Mouse (Mus musculus) heart, embryonic 10.5 days (tissue): ENCODE measurements at regions not wholly inside any gene's neighbourhood (a gene's known extent, or its start where the extent isn't known, plus 50 kb on each side); places are given as distances from the start of the nearest gene placed in this dataset.

Experiments
- DNase-seq: peaks from one replicate; pipeline ENCODE4 v3.0.0-alpha.2; 2017; ENCODE audit warnings: low spot score
- H3K27ac ChIP-seq: fragments of 300-500 bp; sonication (generic); 2 replicates; pipeline ENCODE4 v1.5.1; 2016; ENCODE audit warnings: mild to moderate bottlenecking
- H3K27me3 ChIP-seq: fragments of 300-500 bp; sonication (generic); 2 replicates; pipeline ENCODE4 v1.6.1; 2016; ENCODE audit warnings: mild to moderate bottlenecking; ENCODE audit not compliant: poor library complexity, insufficient read depth, severe bottlenecking
- H3K36me3 ChIP-seq: fragments of 300-500 bp; sonication (generic); 2 replicates; pipeline ENCODE4 v1.6.1; 2016; ENCODE audit warnings: mild to moderate bottlenecking, moderate library complexity
- H3K4me1 ChIP-seq: fragments of 300-500 bp; sonication (generic); 2 replicates; pipeline ENCODE4 v1.6.1; 2016; ENCODE audit warnings: mild to moderate bottlenecking
- H3K4me3 ChIP-seq: fragments of 300-500 bp; sonication (generic); 2 replicates; pipeline ENCODE4 v1.5.1; 2016; ENCODE audit warnings: mild to moderate bottlenecking, moderate library complexity
- H3K9me3 ChIP-seq: fragments of 300-500 bp; sonication (generic); 2 replicates; pipeline ENCODE4 v1.6.1; 2016; ENCODE audit warnings: mild to moderate bottlenecking, moderate library complexity
- WGBS: fragments of 180-500 bp; shearing (Covaris S2); methylation state at CpG from one replicate; pipeline ENCODE4 v1.1.7; 2016; 5-methylcytosine and 5-hydroxymethylcytosine counted together

- H3K27ac ChIP-seq, result no peak overlapping the region
- no peaks in the 10 kb centered on the region for H3K27me3 ChIP-seq
- 83% methylated on average over 7 of the region's 7 CpGs for WGBS
- no peaks in the 10 kb centered on the region for H3K9me3 ChIP-seq
- no peaks in the 10 kb centered on the region for H3K36me3 ChIP-seq
- no peak overlapping the region for H3K4me3 ChIP-seq
- H3K4me1 ChIP-seq, result 0 out of 2 replicates have a peak, but pooled peaks cover 4% of the 10 kb centered on the region
- no peak for DNase-seq
These were observed 79.7 kb downstream of the Tmem30b start for GRCm38 (mm10) chr12:73466484-73466883.

GRCm38 (mm10) chr12:73465975-73466374 lies 80.2 kb downstream of the Tmem30b start:
- WGBS, result 80% methylated on average over 5 of the region's 5 CpGs
- no peak for DNase-seq

GRCm38 (mm10) chr12:73464311-73464710 lies 81.9 kb downstream of the Tmem30b start:
- Histone ChIP-seq H3K36me3 (no peaks in the 10 kb centered on the region), H3K9me3 (no peaks in the 10 kb centered on the region), H3K27me3 (no peaks in the 10 kb centered on the region), H3K4me1 (peaks cover 9% of the 10 kb centered on the region), H3K27ac (no peak overlapping the region), H3K4me3 (no peak overlapping the region)
- WGBS, result 80% methylated on average over 5 of the region's 5 CpGs
- no peak for DNase-seq

More at GRCm38 (mm10) chr12:73465975-73466374, 80.2 kb downstream of the Tmem30b start:
- no peaks in the 10 kb centered on the region for H3K27me3 ChIP-seq
- no peak overlapping the region for H3K4me3 ChIP-seq
- no peaks in the 10 kb centered on the region for H3K9me3 ChIP-seq
- H3K36me3 ChIP-seq, result no peaks in the 10 kb centered on the region
- H3K4me1 ChIP-seq, result 0 out of 2 replicates have a peak, but pooled peaks cover 4% of the 10 kb centered on the region
- no peak overlapping the region for H3K27ac ChIP-seq

- Histone ChIP-seq H3K9me3 (no peaks in the 10 kb centered on the region), H3K4me3 (no peak overlapping the region), H3K36me3 (no peaks in the 10 kb centered on the region), H3K4me1 (peaks cover 9% of the 10 kb centered on the region), H3K27ac (no peak overlapping the region), H3K27me3 (no peaks in the 10 kb centered on the region)
- no peak for DNase-seq
- 58% methylated on average over 5 of the region's 5 CpGs for WGBS
These were observed 84.1 kb downstream of the Tmem30b start for GRCm38 (mm10) chr12:73462091-73462490.

GRCm38 (mm10) chr12:73460291-73460761 lies 85.9 kb downstream of the Tmem30b start:
- no peak for DNase-seq
- peaks cover 9% of the 10 kb centered on the region for H3K4me1 ChIP-seq
- 28% methylated on average over 2 of the region's 2 CpGs for WGBS
- H3K27ac ChIP-seq, result peak overlapping the region; percentile 17; the same call in 1 of the 2 replicates
- no peak overlapping the region for H3K4me3 ChIP-seq
- no peaks in the 10 kb centered on the region for H3K36me3 ChIP-seq
- H3K27me3 ChIP-seq, result no peaks in the 10 kb centered on the region
- no peaks in the 10 kb centered on the region for H3K9me3 ChIP-seq

GRCm38 (mm10) chr12:73451257-73451656 lies 94.9 kb downstream of the Tmem30b start:
- H3K36me3 ChIP-seq, result no peaks in the 10 kb centered on the region
- H3K27ac ChIP-seq, result peak overlapping the region; percentile 56; the same call in 1 of the 2 replicates
- WGBS, result 48% methylated on average over 3 of the region's 3 CpGs
- H3K4me3 ChIP-seq, result no peak overlapping the region
- H3K4me1 ChIP-seq, result peaks cover 22% of the 10 kb centered on the region
- no peaks in the 10 kb centered on the region for H3K9me3 ChIP-seq
- no peak for DNase-seq
- H3K27me3 ChIP-seq, result no peaks in the 10 kb centered on the region

- no peak for DNase-seq
- H3K27ac ChIP-seq, result peak overlapping the region; percentile 56; the same call in 1 of the 2 replicates
- WGBS, result 78% methylated on average over 4 of the region's 4 CpGs
- no peak overlapping the region for H3K4me3 ChIP-seq
- peaks cover 22% of the 10 kb centered on the region for H3K4me1 ChIP-seq
- H3K36me3 ChIP-seq, result no peaks in the 10 kb centered on the region
- H3K27me3 ChIP-seq, result no peaks in the 10 kb centered on the region
- no peaks in the 10 kb centered on the region for H3K9me3 ChIP-seq
These were observed 95.7 kb downstream of the Tmem30b start for GRCm38 (mm10) chr12:73450541-73450940.

- no peak overlapping the region for H3K4me3 ChIP-seq
- H3K36me3 ChIP-seq, result no peaks in the 10 kb centered on the region
- H3K27me3 ChIP-seq, result no peaks in the 10 kb centered on the region
- peaks cover 24% of the 10 kb centered on the region for H3K4me1 ChIP-seq
- no peak overlapping the region for H3K27ac ChIP-seq
- no peak for DNase-seq
- H3K9me3 ChIP-seq, result no peaks in the 10 kb centered on the region
- 54% methylated on average over 9 of the region's 9 CpGs for WGBS
These were observed 96.2 kb downstream of the Tmem30b start for GRCm38 (mm10) chr12:73449911-73450520.

- H3K4me3 ChIP-seq, result no peak overlapping the region
- H3K27me3 ChIP-seq, result no peaks in the 10 kb centered on the region
- H3K4me1 ChIP-seq, result peaks cover 26% of the 10 kb centered on the region
- no peaks in the 10 kb centered on the region for H3K36me3 ChIP-seq
- WGBS, result 58% methylated on average over 9 of the region's 9 CpGs
- peak overlapping the region; percentile 13; the same call in 1 of the 2 replicates for H3K27ac ChIP-seq
- H3K9me3 ChIP-seq, result no peaks in the 10 kb centered on the region
- no peak for DNase-seq
These were observed 97.1 kb downstream of the Tmem30b start for GRCm38 (mm10) chr12:73449069-73449468.

- Histone ChIP-seq H3K27me3 (no peaks in the 10 kb centered on the region), H3K9me3 (no peaks in the 10 kb centered on the region), H3K4me3 (no peak overlapping the region), H3K36me3 (no peaks in the 10 kb centered on the region), H3K27ac (no peak overlapping the region), H3K4me1 (peaks cover 26% of the 10 kb centered on the region)
- no peak for DNase-seq
- WGBS, result 41% methylated on average over 10 of the region's 10 CpGs
These were observed 97.7 kb downstream of the Tmem30b start for GRCm38 (mm10) chr12:73448388-73448965.

GRCm38 (mm10) chr12:73447172-73447571 lies 99.0 kb downstream of the Tmem30b start:
- Histone ChIP-seq H3K27me3 (no peaks in the 10 kb centered on the region), H3K36me3 (no peaks in the 10 kb centered on the region), H3K9me3 (no peaks in the 10 kb centered on the region), H3K27ac (no peak overlapping the region), H3K4me3 (no peak overlapping the region), H3K4me1 (peaks cover 26% of the 10 kb centered on the region)
- 87% methylated on average over 6 of the region's 6 CpGs for WGBS
- DNase-seq, result no peak

- H3K4me3 ChIP-seq, result no peak overlapping the region
- no peaks in the 10 kb centered on the region for H3K36me3 ChIP-seq
- no peak for DNase-seq
- peaks cover 25% of the 10 kb centered on the region for H3K4me1 ChIP-seq
- no peaks in the 10 kb centered on the region for H3K27me3 ChIP-seq
- no peak overlapping the region for H3K27ac ChIP-seq
- H3K9me3 ChIP-seq, result no peaks in the 10 kb centered on the region
- WGBS, result 75% methylated on average over 7 of the region's 7 CpGs
These were observed 100.0 kb downstream of the Tmem30b start for GRCm38 (mm10) chr12:73446148-73446547.

GRCm38 (mm10) chr12:73445562-73445961 lies 100.6 kb downstream of the Tmem30b start:
- Histone ChIP-seq H3K4me1 (peaks cover 19% of the 10 kb centered on the region), H3K9me3 (no peaks in the 10 kb centered on the region), H3K4me3 (no peak overlapping the region), H3K36me3 (no peaks in the 10 kb centered on the region), H3K27ac (no peak overlapping the region), H3K27me3 (no peaks in the 10 kb centered on the region)
- 91% methylated on average over 10 of the region's 10 CpGs for WGBS
- no peak for DNase-seq
